Mouse (Mus musculus): ENCODE data around the gene Fdps.

The Fdps gene

GRCm38 (mm10) chr3:89101812-89102494, at the start of gene Fdps:
Fdps (minus strand) TSS chr3:89101959.
- peak; percentile 100 for DNase-seq (ENCODE audit: low read depth, low spot score)

- no peak for DNase-seq (ENCODE audit: low read depth, low spot score)
Observed at GRCm38 (mm10) chr3:89148567-89148966, 46.8 kb upstream of the Fdps start.

- no peak for DNase-seq (ENCODE audit: low read depth, low spot score)
Observed at GRCm38 (mm10) chr3:89147979-89148311, 46.2 kb upstream of the Fdps start.

- DNase-seq (ENCODE audit: low read depth, low spot score): peak; percentile 45
Observed at GRCm38 (mm10) chr3:89147101-89147978, 45.6 kb upstream of the Fdps start.

- no peak for DNase-seq (ENCODE audit: low read depth, low spot score)
Observed at GRCm38 (mm10) chr3:89145566-89145965, 43.8 kb upstream of the Fdps start.

- no peak for DNase-seq (ENCODE audit: low read depth, low spot score)
Observed at GRCm38 (mm10) chr3:89144821-89145220, 43.1 kb upstream of the Fdps start.

- DNase-seq (ENCODE audit: low read depth, low spot score): peak; percentile 73
Observed at GRCm38 (mm10) chr3:89136365-89136764, 34.6 kb upstream of the Fdps start.

- no peak for DNase-seq (ENCODE audit: low read depth, low spot score)
Observed at GRCm38 (mm10) chr3:89135958-89136357, 34.2 kb upstream of the Fdps start, which contains the start of gene Pklr. Pklr (plus strand) TSS chr3:89136142.

GRCm38 (mm10) chr3:89133752-89134151, 32.0 kb upstream of the Fdps start:
- DNase-seq (ENCODE audit: low read depth, low spot score): no peak

GRCm38 (mm10) chr3:89133063-89133450, 31.3 kb upstream of the Fdps start:
- no peak for DNase-seq (ENCODE audit: low read depth, low spot score)

- DNase-seq (ENCODE audit: low read depth, low spot score): no peak
Observed at GRCm38 (mm10) chr3:89132285-89133062, 30.7 kb upstream of the Fdps start.

- DNase-seq (ENCODE audit: low read depth, low spot score): no peak
Observed at GRCm38 (mm10) chr3:89131816-89132215, 30.1 kb upstream of the Fdps start.

GRCm38 (mm10) chr3:89129908-89130307, 28.1 kb upstream of the Fdps start:
- DNase-seq (ENCODE audit: low read depth, low spot score): no peak

- DNase-seq (ENCODE audit: low read depth, low spot score): no peak
Observed at GRCm38 (mm10) chr3:89125981-89126380, 24.2 kb upstream of the Fdps start.

- DNase-seq (ENCODE audit: low read depth, low spot score): no peak
Observed at GRCm38 (mm10) chr3:89124241-89124640, 22.5 kb upstream of the Fdps start.

- DNase-seq (ENCODE audit: low read depth, low spot score): no peak
Observed at GRCm38 (mm10) chr3:89123313-89123712, 21.6 kb upstream of the Fdps start.

GRCm38 (mm10) chr3:89115522-89115921, 13.8 kb upstream of the Fdps start:
- peak; percentile 87 for DNase-seq (ENCODE audit: low read depth, low spot score)

GRCm38 (mm10) chr3:89113058-89113457, 11.3 kb upstream of the Fdps start:
- DNase-seq (ENCODE audit: low read depth, low spot score): no peak

GRCm38 (mm10) chr3:89108146-89108545, 6.4 kb upstream of the Fdps start:
- no peak for DNase-seq (ENCODE audit: low read depth, low spot score)

GRCm38 (mm10) chr3:89107545-89107944, 5.8 kb upstream of the Fdps start:
- no peak for DNase-seq (ENCODE audit: low read depth, low spot score)

- DNase-seq (ENCODE audit: low read depth, low spot score): no peak
Observed at GRCm38 (mm10) chr3:89106881-89107280, 5.1 kb upstream of the Fdps start.

GRCm38 (mm10) chr3:89103291-89103595, 1.5 kb upstream of the Fdps start:
- no peak for DNase-seq (ENCODE audit: low read depth, low spot score)

Data from ES-CJ7 (cell line).